Mouse (Mus musculus): ENCODE results near the gene Stag1. TPM values are rescaled to one million over a fixed set of nuclear protein-coding genes. Genes with fewer than 3 reads are reported as not detected.

The Stag1 gene
- polyA plus RNA-seq, 1 experiment from 2014 or later: 61.0 TPM

GRCm38 (mm10) chr9:100645026-100645940 lies 47.7 kb downstream of the Stag1 start:
- peaks cover 14% of the 10 kb centered on the region for H3K4me1 ChIP-seq (replicated peaks)
- 39% methylated on average over 8 of the region's 8 CpGs for WGBS
- ATAC-seq (ENCODE audit: insufficient number of reproducible peaks, insufficient read depth, low FRiP score, low TSS enrichment, low read depth): no peak
- H3K36me3 ChIP-seq: peaks cover 4% of the 10 kb centered on the region; the same call in 1 of the 2 replicates
- H3K9ac ChIP-seq (replicated peaks): no peak overlapping the region
- peak overlapping the region; percentile 63 for H3K4me2 ChIP-seq
- H3K27ac ChIP-seq: no peak overlapping the region
- H3K9me3 ChIP-seq: no peaks in the 10 kb centered on the region
- H3K27me3 ChIP-seq: no peaks in the 10 kb centered on the region
- peak overlapping the region; percentile 86 for H3K4me3 ChIP-seq (replicated peaks)

DNA sequence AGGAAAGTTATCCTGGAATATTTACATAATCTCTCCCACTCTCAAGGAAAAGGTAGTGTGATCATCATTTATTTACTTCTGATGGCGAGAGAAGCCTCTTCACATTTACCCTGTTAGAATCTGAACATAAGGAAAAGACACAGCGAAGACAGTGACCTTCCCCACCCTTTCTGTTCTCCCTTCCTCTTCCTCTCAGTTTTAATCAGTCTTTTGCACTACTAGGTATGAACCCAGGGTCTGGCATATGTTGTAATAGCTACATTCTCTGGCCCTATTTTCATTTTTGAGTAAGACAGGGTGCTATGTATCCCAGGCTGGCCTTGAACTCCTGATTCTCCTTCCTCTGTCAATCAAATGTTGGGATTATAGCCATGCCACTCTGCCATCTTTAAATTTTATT lies 48.7 kb downstream of the Stag1 start:
- Histone ChIP-seq H3K4me2 (no peak overlapping the region), H3K9me3 (no peaks in the 10 kb centered on the region), H3K9ac (replicated peaks) (no peak overlapping the region), H3K36me3 (peaks cover 4% of the 10 kb centered on the region; the same call in 1 of the 2 replicates), H3K27ac (no peak overlapping the region), H3K4me3 (replicated peaks) (no peak overlapping the region), H3K4me1 (replicated peaks) (peaks cover 10% of the 10 kb centered on the region), H3K27me3 (no peaks in the 10 kb centered on the region)
- 95% methylated on average over 2 of the region's 2 CpGs for WGBS
- ATAC-seq (ENCODE audit: insufficient number of reproducible peaks, insufficient read depth, low FRiP score, low TSS enrichment, low read depth): no peak

- H3K4me2 ChIP-seq: no peak overlapping the region
- no peaks in the 10 kb centered on the region for H3K9me3 ChIP-seq
- WGBS: 92% methylated on average over 2 of the region's 2 CpGs
- no peak for ATAC-seq (ENCODE audit: insufficient number of reproducible peaks, insufficient read depth, low FRiP score, low TSS enrichment, low read depth)
- H3K9ac ChIP-seq (replicated peaks): no peak overlapping the region
- no peaks in the 10 kb centered on the region for H3K27me3 ChIP-seq
- no peak overlapping the region for H3K27ac ChIP-seq
- H3K36me3 ChIP-seq: peaks cover 4% of the 10 kb centered on the region; the same call in 1 of the 2 replicates
- no peak overlapping the region for H3K4me3 ChIP-seq (replicated peaks)
- peaks cover 5% of the 10 kb centered on the region for H3K4me1 ChIP-seq (replicated peaks)
Observed at GRCm38 (mm10) chr9:100647774-100648323, 50.3 kb downstream of the Stag1 start.

DNA sequence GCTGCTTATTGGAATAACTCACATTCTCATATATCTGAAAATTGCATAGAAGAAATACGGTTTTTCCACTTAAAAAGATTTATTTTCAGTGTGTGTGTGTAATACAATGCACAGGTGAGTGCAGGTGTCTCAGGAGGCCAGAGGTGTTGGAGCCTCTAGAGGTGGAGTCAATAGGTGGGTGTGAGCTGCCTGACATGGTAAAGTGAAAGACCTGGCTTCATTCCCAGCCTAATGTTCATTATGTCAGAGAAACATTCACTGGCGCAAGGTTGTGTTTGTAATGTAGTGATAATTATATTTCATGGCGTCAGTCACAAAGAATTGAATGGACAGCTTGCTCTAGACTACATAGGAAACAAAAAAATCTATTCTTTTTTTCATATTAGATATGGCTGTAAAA lies 56.5 kb downstream of the Stag1 start:
- no peak overlapping the region for H3K4me2 ChIP-seq
- H3K9ac ChIP-seq (replicated peaks): no peak overlapping the region
- ATAC-seq (ENCODE audit: insufficient number of reproducible peaks, insufficient read depth, low FRiP score, low TSS enrichment, low read depth): no peak
- no peak overlapping the region for H3K4me3 ChIP-seq (replicated peaks)
- 88% methylated on average over 3 of the region's 3 CpGs for WGBS
- H3K27me3 ChIP-seq: no peaks in the 10 kb centered on the region
- no peak overlapping the region for H3K27ac ChIP-seq
- no peaks in the 10 kb centered on the region for H3K9me3 ChIP-seq
- H3K4me1 ChIP-seq (replicated peaks): no peaks in the 10 kb centered on the region
- no peaks in the 10 kb centered on the region; the same call in 1 of the 2 replicates for H3K36me3 ChIP-seq

- H3K27ac ChIP-seq: no peak overlapping the region
- H3K27me3 ChIP-seq: no peaks in the 10 kb centered on the region
- 0 out of 2 replicates have a peak, but pooled peaks cover under 1% of the 10 kb centered on the region for H3K9me3 ChIP-seq
- H3K4me1 ChIP-seq (replicated peaks): no peaks in the 10 kb centered on the region
- H3K4me3 ChIP-seq (replicated peaks): no peak overlapping the region
- no peak for ATAC-seq (ENCODE audit: insufficient number of reproducible peaks, insufficient read depth, low FRiP score, low TSS enrichment, low read depth)
- H3K4me2 ChIP-seq: no peak overlapping the region
- WGBS: 94% methylated on average over 4 of the region's 4 CpGs
- H3K36me3 ChIP-seq: no peaks in the 10 kb centered on the region; the same call in 1 of the 2 replicates
- no peak overlapping the region for H3K9ac ChIP-seq (replicated peaks)
Observed at GRCm38 (mm10) chr9:100656058-100656457, 58.5 kb downstream of the Stag1 start.

DNA sequence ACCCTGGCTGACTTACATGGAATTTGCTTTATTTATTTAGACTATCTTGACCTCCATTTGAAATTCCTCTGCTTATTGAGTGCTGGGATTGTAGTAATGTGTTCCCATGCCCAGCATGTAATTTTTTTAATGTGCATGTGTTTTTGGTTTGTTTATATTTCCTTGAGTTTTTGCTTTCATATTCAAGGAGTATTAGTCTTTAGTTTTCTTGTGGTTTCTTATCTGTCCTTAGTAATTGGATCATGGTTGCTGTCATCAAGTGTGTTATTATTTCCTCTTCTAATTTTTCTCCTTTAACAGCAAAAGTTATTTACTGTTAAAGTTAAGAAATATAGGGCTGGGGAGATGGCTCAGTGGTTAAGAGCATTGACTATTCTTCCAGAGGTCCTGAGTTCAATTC lies 63.0 kb downstream of the Stag1 start:
- Histone ChIP-seq H3K27ac (no peak overlapping the region), H3K4me3 (replicated peaks) (no peak overlapping the region), H3K4me2 (no peak overlapping the region), H3K9me3 (0 out of 2 replicates have a peak, but pooled peaks cover 5% of the 10 kb centered on the region), H3K4me1 (replicated peaks) (no peaks in the 10 kb centered on the region), H3K9ac (replicated peaks) (no peak overlapping the region), H3K27me3 (no peaks in the 10 kb centered on the region), H3K36me3 (no peaks in the 10 kb centered on the region)
- ATAC-seq (ENCODE audit: insufficient number of reproducible peaks, insufficient read depth, low FRiP score, low TSS enrichment, low read depth): no peak

DNA sequence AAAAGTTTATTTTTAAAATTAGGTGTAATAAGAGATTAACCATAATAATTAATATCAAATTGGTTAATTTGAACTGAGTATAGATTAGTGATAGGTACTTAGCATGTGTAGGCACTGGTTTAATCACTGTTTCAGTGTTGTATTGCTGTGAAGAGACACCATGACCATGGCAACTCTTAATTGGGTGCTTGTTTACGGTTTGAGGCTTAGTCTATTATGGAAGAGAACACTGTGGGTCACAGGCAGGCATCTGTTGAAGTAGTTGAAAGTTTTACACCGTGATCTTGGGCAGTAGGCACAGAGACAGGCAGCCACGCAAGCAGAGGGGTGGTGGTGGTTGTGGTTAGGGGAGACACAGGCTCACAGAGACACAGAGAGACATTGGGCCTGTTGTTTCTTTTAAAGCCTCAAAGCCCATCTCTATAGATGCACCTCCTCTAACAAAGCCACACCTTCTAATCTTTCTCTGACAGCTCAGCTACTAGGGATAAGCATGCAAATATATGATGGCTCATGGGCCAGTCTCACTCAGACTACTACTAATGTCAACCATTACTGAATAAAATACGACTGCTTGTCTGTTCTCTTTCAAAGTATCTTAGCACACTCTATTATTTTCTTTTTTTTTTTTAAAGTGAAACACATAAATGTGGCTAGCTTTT lies 66.0 kb downstream of the Stag1 start:
- no peak overlapping the region for H3K9ac ChIP-seq (replicated peaks)
- no peaks in the 10 kb centered on the region for H3K36me3 ChIP-seq
- no peak for ATAC-seq (ENCODE audit: insufficient number of reproducible peaks, insufficient read depth, low FRiP score, low TSS enrichment, low read depth)
- H3K9me3 ChIP-seq: 0 out of 2 replicates have a peak, but pooled peaks cover 5% of the 10 kb centered on the region
- H3K4me3 ChIP-seq (replicated peaks): no peak overlapping the region
- H3K4me1 ChIP-seq (replicated peaks): no peaks in the 10 kb centered on the region
- no peak overlapping the region for H3K27ac ChIP-seq
- no peak overlapping the region for H3K4me2 ChIP-seq
- no peaks in the 10 kb centered on the region for H3K27me3 ChIP-seq
- WGBS: 91% methylated on average over 4 of the region's 4 CpGs

GRCm38 (mm10) chr9:100670151-100670550 lies 72.6 kb downstream of the Stag1 start:
- ATAC-seq (ENCODE audit: insufficient number of reproducible peaks, insufficient read depth, low FRiP score, low TSS enrichment, low read depth): no peak
- H3K36me3 ChIP-seq: no peaks in the 10 kb centered on the region
- H3K27ac ChIP-seq: no peak overlapping the region
- H3K4me2 ChIP-seq: no peak overlapping the region
- H3K9ac ChIP-seq (replicated peaks): no peak overlapping the region
- no peaks in the 10 kb centered on the region for H3K27me3 ChIP-seq
- WGBS: 77% methylated on average over 5 of the region's 5 CpGs
- no peak overlapping the region for H3K4me3 ChIP-seq (replicated peaks)
- no peaks in the 10 kb centered on the region for H3K4me1 ChIP-seq (replicated peaks)
- no peaks in the 10 kb centered on the region for H3K9me3 ChIP-seq

- H3K9ac ChIP-seq (replicated peaks): no peak overlapping the region
- H3K4me3 ChIP-seq (replicated peaks): no peak overlapping the region
- no peaks in the 10 kb centered on the region for H3K9me3 ChIP-seq
- H3K4me2 ChIP-seq: no peak overlapping the region
- H3K36me3 ChIP-seq: no peaks in the 10 kb centered on the region
- peaks cover 10% of the 10 kb centered on the region for H3K4me1 ChIP-seq (replicated peaks)
- no peaks in the 10 kb centered on the region for H3K27me3 ChIP-seq
- no peak overlapping the region for H3K27ac ChIP-seq
- ATAC-seq (ENCODE audit: insufficient number of reproducible peaks, insufficient read depth, low FRiP score, low TSS enrichment, low read depth): no peak
Observed at GRCm38 (mm10) chr9:100679036-100679435, 81.4 kb downstream of the Stag1 start.

- Histone ChIP-seq H3K27ac (no peak overlapping the region), H3K36me3 (no peaks in the 10 kb centered on the region), H3K4me2 (no peak overlapping the region), H3K27me3 (no peaks in the 10 kb centered on the region), H3K9me3 (no peaks in the 10 kb centered on the region), H3K4me3 (replicated peaks) (no peak overlapping the region), H3K9ac (replicated peaks) (no peak overlapping the region), H3K4me1 (replicated peaks) (peaks cover 6% of the 10 kb centered on the region; the same call in 1 of the 2 replicates)
- no peak for ATAC-seq (ENCODE audit: insufficient number of reproducible peaks, insufficient read depth, low FRiP score, low TSS enrichment, low read depth)
Observed at GRCm38 (mm10) chr9:100682285-100682684, 84.7 kb downstream of the Stag1 start.

DNA sequence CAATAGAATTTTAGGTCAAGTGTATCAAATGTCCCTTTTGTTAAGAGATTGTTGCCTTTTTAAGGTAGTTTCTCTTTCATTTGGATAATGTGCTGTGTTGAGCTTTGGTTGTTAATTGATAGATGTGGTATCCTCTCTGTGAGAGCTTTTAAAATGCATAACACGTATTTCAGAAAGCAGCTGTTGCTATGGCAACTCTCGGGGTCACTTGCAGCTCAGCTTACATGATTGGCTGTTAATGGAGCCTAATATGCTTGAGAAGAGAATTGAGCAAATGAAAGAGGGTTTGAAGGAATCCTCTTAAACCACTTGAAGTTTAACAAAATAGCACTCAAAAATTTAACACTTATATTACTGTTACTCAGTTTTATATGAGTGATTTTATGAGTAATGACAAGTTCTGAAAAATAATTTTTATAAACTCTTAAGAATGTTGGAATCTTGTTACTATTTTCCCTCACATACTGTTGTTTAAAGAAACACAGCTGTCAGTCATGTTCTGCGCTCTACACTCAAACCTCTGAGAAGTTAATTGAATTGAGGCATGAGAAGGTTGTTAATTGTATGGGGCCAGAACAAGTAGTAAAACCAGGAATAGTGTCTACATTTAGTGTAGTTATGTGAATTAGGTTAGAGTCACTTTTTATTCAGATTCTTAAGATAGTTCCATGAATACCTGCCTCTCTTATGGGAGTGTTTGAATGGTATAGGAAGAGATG lies 88.3 kb downstream of the Stag1 start:
- Histone ChIP-seq H3K4me2 (no peak overlapping the region), H3K36me3 (no peaks in the 10 kb centered on the region), H3K4me1 (replicated peaks) (0 out of 2 replicates have a peak, but pooled peaks cover 3% of the 10 kb centered on the region), H3K27me3 (no peaks in the 10 kb centered on the region), H3K27ac (no peak overlapping the region), H3K9ac (replicated peaks) (no peak overlapping the region), H3K4me3 (replicated peaks) (no peak overlapping the region), H3K9me3 (no peaks in the 10 kb centered on the region)
- no peak for ATAC-seq (ENCODE audit: insufficient number of reproducible peaks, insufficient read depth, low FRiP score, low TSS enrichment, low read depth)
- WGBS: 40% methylated on average over 3 of the region's 3 CpGs

Measured in limb, embryonic 12.5 days (tissue).